Mouse (Mus musculus) kidney, embryonic 15.5 days (tissue): ENCODE measurements around the gene Jph4. TPM values are rescaled to one million over a fixed set of nuclear protein-coding genes. Genes with fewer than 3 reads are reported as not detected.

ENCODE experiments used
- ATAC-seq: fragments of 200-750 bp; cut with Nextera tagmentation; replicated peaks from 2 replicates; pipeline ENCODE4 v1.8.0; 2017; ENCODE audit warnings: moderate TSS enrichment; ENCODE audit not compliant: low FRiP score
- H3K27ac ChIP-seq: fragments of 300-500 bp; sonication (generic); 2 replicates; pipeline ENCODE4 v1.5.1; 2015; ENCODE audit warnings: mild to moderate bottlenecking, inconsistent platforms
- H3K27me3 ChIP-seq: fragments of 300-500 bp; sonication (generic); 2 replicates; pipeline ENCODE4 v1.6.1; 2015; ENCODE audit warnings: inconsistent platforms
- H3K36me3 ChIP-seq: fragments of 300-500 bp; sonication (generic); 2 replicates; pipeline ENCODE4 v1.6.1; 2015; ENCODE audit warnings: inconsistent platforms
- H3K4me1 ChIP-seq: fragments of 300-500 bp; sonication (generic); 2 replicates; pipeline ENCODE4 v1.6.1; 2015; ENCODE audit warnings: inconsistent platforms
- H3K4me2 ChIP-seq: fragments of 300-500 bp; sonication (generic); 2 replicates; pipeline ENCODE4 v1.6.1; 2015; ENCODE audit warnings: moderate library complexity, mild to moderate bottlenecking, inconsistent platforms
- H3K4me3 ChIP-seq: fragments of 300-500 bp; sonication (generic); replicated peaks from 2 replicates; pipeline ENCODE4 v1.5.1; 2015; ENCODE audit warnings: mild to moderate bottlenecking, inconsistent platforms
- H3K9ac ChIP-seq: fragments of 300-500 bp; sonication (generic); 2 replicates; pipeline ENCODE4 v1.6.1; 2015; ENCODE audit warnings: mild to moderate bottlenecking, inconsistent platforms
- H3K9me3 ChIP-seq: fragments of 300-500 bp; sonication (generic); replicated peaks from 2 replicates; pipeline ENCODE4 v1.6.1; 2016; ENCODE audit warnings: inconsistent platforms
- WGBS: fragments of 180-500 bp; shearing (Covaris S2); methylation state at CpG from one replicate; pipeline ENCODE4 v1.1.7; 2015; ENCODE audit warnings: mixed read lengths; 5-methylcytosine and 5-hydroxymethylcytosine counted together
- polyA plus RNA-seq: library from polyadenylated mRNA; unstranded; fragments of >200 nt; fragmentation: Nextera tagmentation; extraction: Ambion mirVana; gene quantifications from 2 replicates; pipeline ENCODE4 v1.2.1, GENCODE M21; 2015

Jph4 gene
- polyA plus RNA-seq, 1 experiment from 2014 or later: 1.2 TPM

GRCm38 (mm10) chr14:55104365-55104764, 12.4 kb downstream of the Jph4 start:
- peaks cover 13% of the 10 kb centered on the region for H3K36me3 ChIP-seq
- no peaks in the 10 kb centered on the region for H3K9me3 ChIP-seq
- no peak overlapping the region for H3K4me3 ChIP-seq
- no peak overlapping the region for H3K9ac ChIP-seq
- ATAC-seq: no peak
- H3K27ac ChIP-seq: peak overlapping the region; percentile 87
- 86% methylated on average over 18 of the region's 18 CpGs for WGBS
- H3K4me1 ChIP-seq: peaks cover 39% of the 10 kb centered on the region
- H3K4me2 ChIP-seq: no peak overlapping the region
- H3K27me3 ChIP-seq: peaks cover 10% of the 10 kb centered on the region; the same call in 1 of the 2 replicates

DNA sequence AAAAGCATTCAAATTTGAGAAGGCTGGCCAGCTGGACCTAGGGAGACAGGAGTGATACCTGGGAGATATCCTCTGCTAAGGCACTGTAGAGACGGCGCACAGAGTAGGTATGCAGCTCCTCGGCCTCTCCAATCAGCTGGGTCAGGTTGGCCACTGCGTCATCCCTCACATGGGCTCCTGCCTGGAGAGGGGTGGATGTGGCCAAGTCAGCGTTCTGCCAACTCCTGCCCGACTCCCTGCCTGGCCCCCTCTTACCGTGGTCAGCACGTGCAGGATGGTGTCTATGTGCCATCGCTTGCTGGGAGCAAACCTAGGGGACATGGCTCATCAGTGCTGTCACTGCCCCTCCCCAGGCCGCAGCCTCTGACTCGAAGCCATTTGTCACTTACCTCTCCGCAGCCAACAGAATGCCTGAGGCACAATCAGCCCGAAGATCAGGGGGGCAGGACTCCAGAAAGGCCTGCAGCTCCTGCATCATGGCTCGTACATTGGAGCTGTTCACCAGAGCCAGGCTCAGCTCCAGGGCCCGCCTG, 14.4 kb downstream of the Jph4 start:
- no peak for ATAC-seq
- Histone ChIP-seq H3K4me2 (no peak overlapping the region), H3K4me3 (no peak overlapping the region), H3K4me1 (peaks cover 31% of the 10 kb centered on the region), H3K9me3 (no peaks in the 10 kb centered on the region), H3K9ac (no peak overlapping the region), H3K27me3 (no peaks in the 10 kb centered on the region), H3K27ac (no peak overlapping the region), H3K36me3 (peaks cover 30% of the 10 kb centered on the region)
- WGBS: 74% methylated on average over 15 of the region's 15 CpGs

DNA sequence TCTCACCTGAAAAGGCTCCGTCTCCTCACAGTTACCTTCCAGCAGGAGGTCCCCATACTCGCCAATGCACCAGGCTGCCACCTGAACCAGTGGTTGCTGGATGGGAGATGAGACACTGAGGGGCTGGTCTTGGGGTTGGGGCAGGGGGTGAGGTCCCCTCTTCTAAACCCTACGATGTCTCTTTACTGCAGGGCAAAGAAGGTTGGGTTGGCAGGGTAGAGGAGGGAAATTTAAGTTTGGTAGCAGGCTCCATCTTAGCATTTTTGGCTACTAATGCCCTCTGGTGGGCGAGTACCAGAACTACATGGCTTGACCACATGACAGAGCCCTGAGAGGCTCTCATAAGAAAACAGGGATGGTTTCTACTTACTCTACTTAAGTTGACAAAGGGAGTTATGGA, 15.1 kb downstream of the Jph4 start:
- ATAC-seq: no peak
- no peaks in the 10 kb centered on the region for H3K27me3 ChIP-seq
- peaks cover 38% of the 10 kb centered on the region for H3K4me1 ChIP-seq
- no peak overlapping the region for H3K27ac ChIP-seq
- H3K36me3 ChIP-seq: peaks cover 30% of the 10 kb centered on the region
- H3K4me3 ChIP-seq: no peak overlapping the region
- 53% methylated on average over 4 of the region's 4 CpGs for WGBS
- H3K4me2 ChIP-seq: no peak overlapping the region
- H3K9ac ChIP-seq: no peak overlapping the region
- H3K9me3 ChIP-seq: no peaks in the 10 kb centered on the region

DNA sequence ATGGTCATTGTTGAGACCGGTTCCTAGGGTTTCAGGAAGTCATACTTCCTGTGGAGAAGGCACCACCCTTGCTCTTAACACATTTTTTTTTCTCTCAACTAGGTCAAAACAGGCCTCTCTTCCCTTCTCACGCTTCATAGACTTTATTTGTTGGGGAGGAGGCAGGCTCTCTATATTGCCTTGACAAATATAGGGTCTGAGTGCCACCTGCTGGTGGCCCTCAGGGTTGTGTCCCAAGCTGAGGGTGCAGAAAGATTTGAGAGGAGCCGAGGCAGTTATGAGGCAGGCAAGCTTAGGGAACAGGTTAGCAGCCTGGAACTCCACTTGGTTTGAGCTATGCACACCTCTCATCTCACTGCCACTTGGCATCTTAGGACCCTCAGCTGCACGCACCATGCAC, 18.7 kb downstream of the Jph4 start:
- Histone ChIP-seq H3K9ac (no peak overlapping the region), H3K27me3 (no peaks in the 10 kb centered on the region), H3K36me3 (peaks cover 30% of the 10 kb centered on the region), H3K4me1 (peaks cover 37% of the 10 kb centered on the region), H3K27ac (peak overlapping the region; percentile 74), H3K4me2 (no peak overlapping the region), H3K4me3 (no peak overlapping the region), H3K9me3 (no peaks in the 10 kb centered on the region)
- peak; percentile 19; the same call in 1 of the 2 replicates for ATAC-seq
- 51% methylated on average over 4 of the region's 4 CpGs for WGBS

GRCm38 (mm10) chr14:55097646-55098045, 19.1 kb downstream of the Jph4 start:
- Histone ChIP-seq H3K4me3 (no peak overlapping the region), H3K27me3 (no peaks in the 10 kb centered on the region), H3K9ac (no peak overlapping the region), H3K27ac (peak overlapping the region; percentile 74), H3K36me3 (peaks cover 30% of the 10 kb centered on the region), H3K9me3 (no peaks in the 10 kb centered on the region), H3K4me1 (peaks cover 37% of the 10 kb centered on the region), H3K4me2 (no peak overlapping the region)
- ATAC-seq: no peak
- WGBS: 69% methylated on average over 10 of the region's 10 CpGs

DNA sequence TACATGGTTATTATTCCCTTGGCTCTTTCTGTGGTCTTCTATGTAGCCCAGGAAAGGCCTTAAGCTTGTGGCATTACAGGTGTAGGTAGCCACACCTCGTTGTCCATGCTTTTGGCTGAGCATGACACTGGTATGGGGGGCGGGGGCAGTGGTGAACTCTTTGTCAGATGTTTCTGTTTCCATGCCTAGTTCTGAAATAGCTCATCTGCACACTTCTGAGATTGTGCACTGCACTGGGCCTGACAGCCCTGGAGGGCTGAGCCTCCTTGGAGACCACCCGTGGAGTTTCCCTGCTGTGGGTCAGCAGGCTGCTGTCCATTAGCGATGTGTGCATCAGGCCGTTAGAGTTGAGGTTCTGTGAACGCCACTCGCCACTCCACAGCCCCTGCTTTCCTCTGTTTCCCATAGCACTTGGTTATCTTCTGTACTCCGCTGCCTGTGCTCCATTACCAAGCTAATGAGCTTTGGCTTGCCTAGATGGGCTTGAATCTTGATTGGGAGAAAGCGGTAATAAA, 20.1 kb downstream of the Jph4 start:
- Histone ChIP-seq H3K9ac (no peak overlapping the region; the same call in 1 of the 2 replicates), H3K4me1 (peaks cover 41% of the 10 kb centered on the region), H3K9me3 (no peaks in the 10 kb centered on the region), H3K4me2 (peak overlapping the region; percentile 22), H3K4me3 (no peak overlapping the region), H3K27me3 (no peaks in the 10 kb centered on the region), H3K36me3 (peaks cover 23% of the 10 kb centered on the region; the same call in 1 of the 2 replicates), H3K27ac (peak overlapping the region; percentile 74; the same call in 1 of the 2 replicates)
- no peak for ATAC-seq
- 57% methylated on average over 9 of the region's 9 CpGs for WGBS

DNA sequence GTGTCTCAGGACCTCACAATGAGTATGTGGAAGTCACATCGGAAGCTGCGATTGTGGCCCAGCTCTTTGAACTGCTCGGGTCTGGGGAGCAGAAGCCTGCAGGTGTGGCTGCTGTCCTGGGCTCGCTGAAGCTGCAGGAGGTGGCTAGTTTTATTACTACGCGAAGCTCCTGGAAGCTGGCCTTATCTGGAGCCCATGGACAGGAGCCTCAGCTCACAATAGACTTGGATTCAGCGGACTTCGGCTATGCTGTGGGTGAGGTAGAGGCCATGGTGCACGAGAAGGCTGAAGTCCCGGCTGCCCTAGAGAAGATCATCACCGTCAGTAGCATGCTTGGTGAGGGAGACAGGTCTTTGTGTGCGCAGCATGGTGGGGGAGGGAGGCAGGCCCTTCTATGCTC, 21.1 kb downstream of the Jph4 start:
- peak overlapping the region; percentile 75 for H3K4me3 ChIP-seq
- ATAC-seq: no peak
- H3K4me2 ChIP-seq: peak overlapping the region; percentile 76
- peaks cover 21% of the 10 kb centered on the region; the same call in 1 of the 2 replicates for H3K36me3 ChIP-seq
- H3K27ac ChIP-seq: peak overlapping the region; percentile 16; the same call in 1 of the 2 replicates
- 60% methylated on average over 12 of the region's 12 CpGs for WGBS
- H3K9me3 ChIP-seq: no peaks in the 10 kb centered on the region
- no peaks in the 10 kb centered on the region for H3K27me3 ChIP-seq
- peak overlapping the region; percentile 69 for H3K9ac ChIP-seq
- H3K4me1 ChIP-seq: peaks cover 50% of the 10 kb centered on the region

DNA sequence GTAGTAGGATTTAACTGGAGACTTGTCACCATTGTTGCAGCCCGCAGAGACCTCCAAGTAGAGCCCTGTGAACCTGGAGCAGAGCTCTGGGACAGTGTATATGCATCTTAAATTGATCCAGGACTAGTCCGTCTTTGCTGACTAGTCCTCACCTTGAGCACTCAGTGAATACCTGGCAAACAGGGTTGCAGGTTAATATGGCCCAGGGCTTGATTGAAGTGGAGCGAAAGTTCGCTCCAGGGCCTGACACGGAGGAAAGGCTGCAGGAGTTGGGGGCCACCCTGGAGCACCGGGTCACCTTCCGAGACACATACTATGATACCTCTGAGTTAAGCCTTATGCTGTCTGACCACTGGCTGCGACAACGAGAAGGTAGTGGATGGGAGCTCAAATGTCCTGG, 21.5 kb downstream of the Jph4 start:
- WGBS: 50% methylated on average over 9 of the region's 9 CpGs
- no peak for ATAC-seq
- H3K4me3 ChIP-seq: peak overlapping the region; percentile 75
- H3K9me3 ChIP-seq: no peaks in the 10 kb centered on the region
- H3K36me3 ChIP-seq: peaks cover 21% of the 10 kb centered on the region; the same call in 1 of the 2 replicates
- H3K27ac ChIP-seq: peak overlapping the region; percentile 87
- H3K4me2 ChIP-seq: peak overlapping the region; percentile 76
- H3K27me3 ChIP-seq: no peaks in the 10 kb centered on the region
- H3K9ac ChIP-seq: peak overlapping the region; percentile 69
- H3K4me1 ChIP-seq: peaks cover 50% of the 10 kb centered on the region

GRCm38 (mm10) chr14:55094704-55095231, 22.0 kb downstream of the Jph4 start, which contains the start of gene Thtpa:
Gene Thtpa, plus strand, starts transcription at chr14:55094784.
- peak; percentile 69 for ATAC-seq
- H3K27me3 ChIP-seq: no peaks in the 10 kb centered on the region
- peaks cover 21% of the 10 kb centered on the region; the same call in 1 of the 2 replicates for H3K36me3 ChIP-seq
- H3K4me3 ChIP-seq: peak within 1 kb of the TSS; percentile 75
- H3K27ac ChIP-seq: peak within 1 kb of the TSS; percentile 87
- H3K4me1 ChIP-seq: peaks cover 50% of the 10 kb centered on the region
- peak within 1 kb of the TSS; percentile 76 for H3K4me2 ChIP-seq
- H3K9ac ChIP-seq: peak within 1 kb of the TSS; percentile 69
- no peaks in the 10 kb centered on the region for H3K9me3 ChIP-seq
- WGBS: under 1% methylated on average over 30 of the region's 30 CpGs

GRCm38 (mm10) chr14:55093927-55094326, 22.8 kb downstream of the Jph4 start:
- no peak overlapping the region for H3K9ac ChIP-seq
- peak overlapping the region; percentile 76 for H3K4me2 ChIP-seq
- no peaks in the 10 kb centered on the region for H3K9me3 ChIP-seq
- H3K4me3 ChIP-seq: peak overlapping the region; percentile 75; the same call in 1 of the 2 replicates
- 0 out of 2 replicates have a peak overlapping the region, but pooled peaks have one; percentile 87 for H3K27ac ChIP-seq
- peaks cover 13% of the 10 kb centered on the region; the same call in 1 of the 2 replicates for H3K36me3 ChIP-seq
- no peaks in the 10 kb centered on the region for H3K27me3 ChIP-seq
- 48% methylated on average over 6 of the region's 6 CpGs for WGBS
- no peak for ATAC-seq
- peaks cover 58% of the 10 kb centered on the region for H3K4me1 ChIP-seq

GRCm38 (mm10) chr14:55092011-55092577, 24.6 kb downstream of the Jph4 start, which contains the start of gene Zfhx2:
Gene Zfhx2, minus strand, starts transcription at chr14:55092324.
- H3K27me3 ChIP-seq: no peaks in the 10 kb centered on the region
- peak within 1 kb of the TSS; percentile 64 for H3K9ac ChIP-seq
- peak; percentile 89 for ATAC-seq
- H3K9me3 ChIP-seq: no peaks in the 10 kb centered on the region
- H3K4me3 ChIP-seq: peak within 1 kb of the TSS; percentile 65
- H3K27ac ChIP-seq: peak within 1 kb of the TSS; percentile 90
- under 1% methylated on average over 34 of the region's 34 CpGs for WGBS
- H3K36me3 ChIP-seq: no peaks in the 10 kb centered on the region
- H3K4me2 ChIP-seq: peak within 1 kb of the TSS; percentile 87
- H3K4me1 ChIP-seq: peaks cover 47% of the 10 kb centered on the region
